Mouse (Mus musculus) embryo, embryonic 9.5 days (tissue): ENCODE measurements at regions not wholly inside any gene's neighbourhood (a gene's known extent, or its start where the extent isn't known, plus 50 kb on each side); places are given as distances from the start of the nearest gene placed in this dataset.

Source experiments
- DNase-seq: peaks from one replicate; pipeline ENCODE4 v3.0.0-alpha.2; 2017; ENCODE audit errors: extremely low spot score

GRCm38 (mm10) chr3:132479275-132479674, 150.3 kb upstream of the Gimd1 start:
- no peak for DNase-seq

- no peak for DNase-seq
Observed at GRCm38 (mm10) chr3:132484814-132485213, 144.8 kb upstream of the Gimd1 start.

GRCm38 (mm10) chr3:132485553-132485952, 144.1 kb upstream of the Gimd1 start:
- DNase-seq, result no peak

GRCm38 (mm10) chr3:132506095-132506494, 123.5 kb upstream of the Gimd1 start:
- peak; percentile 63 for DNase-seq

- no peak for DNase-seq
Observed at GRCm38 (mm10) chr3:132510240-132510639, 119.4 kb upstream of the Gimd1 start.

- DNase-seq, result no peak
Observed at GRCm38 (mm10) chr3:132512526-132513102, 117.0 kb upstream of the Gimd1 start.

- no peak for DNase-seq
Observed at GRCm38 (mm10) chr3:132533323-132533904, 96.2 kb upstream of the Gimd1 start.

- no peak for DNase-seq
Observed at GRCm38 (mm10) chr3:132539780-132540658, 89.6 kb upstream of the Gimd1 start.

GRCm38 (mm10) chr3:132551238-132551808, 78.3 kb upstream of the Gimd1 start:
- no peak for DNase-seq

GRCm38 (mm10) chr3:132565755-132566154, 63.9 kb upstream of the Gimd1 start:
- DNase-seq, result no peak

- no peak for DNase-seq
Observed at GRCm38 (mm10) chr3:132566301-132566700, 63.3 kb upstream of the Gimd1 start.
